Mouse (Mus musculus): Measurements from ENCODE around the gene Slc39a1.

DNA sequence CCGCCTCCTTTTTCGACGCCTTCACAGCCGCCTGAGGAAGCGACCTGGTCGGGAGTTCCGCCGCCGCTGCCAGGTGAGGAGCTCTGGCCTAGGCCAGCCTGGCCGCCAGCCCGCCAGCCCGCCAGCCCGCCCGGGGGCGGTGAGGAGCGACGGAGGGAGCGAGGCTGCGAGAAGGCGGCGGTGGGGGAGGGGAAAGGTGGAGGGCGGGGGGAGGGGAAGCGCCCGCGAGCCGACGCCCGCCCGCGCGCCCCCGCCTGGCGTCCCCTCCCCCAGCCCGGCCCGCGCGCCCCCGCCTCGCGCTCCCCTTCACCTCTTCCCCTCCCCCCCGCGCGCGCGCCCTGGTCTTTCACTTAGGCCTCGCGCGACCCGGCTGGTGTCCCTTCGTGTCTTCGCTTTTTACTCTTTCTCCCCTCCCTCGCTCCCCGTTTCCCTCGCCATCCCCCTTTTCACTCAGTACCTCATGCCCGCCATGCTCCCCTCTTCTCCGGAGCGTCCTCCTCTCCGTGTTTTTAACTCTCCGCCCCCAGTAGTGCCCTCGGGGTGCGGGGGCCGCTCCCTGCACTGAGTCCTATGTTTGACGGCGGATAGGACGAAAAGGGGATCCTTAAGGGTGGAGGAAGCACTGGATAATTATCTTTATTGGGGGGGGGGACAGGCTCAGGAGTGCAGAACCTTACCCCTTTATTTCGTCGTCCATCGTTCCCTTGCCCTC lies 45.5 kb downstream of the Slc39a1 start:
- no peak for TF ChIP-seq POLR2A (IDR thresholded peaks at IDR 0.05; ENCODE audit: insufficient read depth, low read depth, low read length)
- TF ChIP-seq CTCF (IDR thresholded peaks at IDR 0.05), result no peak
